In genomic region chrX:53058459-53059280, GRCm38 (mm10) we compare ENCODE assay signal across 8 mouse cellular contexts.
DNase-seq lines count a peak whose midpoint lies in the region; TF ChIP-seq lines count a peak whose summit lies in the region.

No protein-coding gene starts in this region.

- H3K4me3 ChIP-seq in embryonic fibroblast, embryonic 13.5 days (ENCODE audit: insufficient read depth, low read length), result peak overlapping the region; percentile 36; the same call in 1 of the 2 replicates
- H3K4me3 ChIP-seq in midbrain, embryonic 10.5 days, result peak overlapping the region; percentile 47

- DNase-seq in gastrocnemius, postnatal 10 days, result peak; percentile 23
- no peak for DNase-seq in gastrocnemius, postnatal 25 days
- DNase-seq in ES-CJ7 (ENCODE audit: low read depth, low spot score), result peak; percentile 17
- DNase-seq in induced T-regulatory cell, adult 2 months (ENCODE audit: low read depth), result peak; percentile 34
- peak; percentile 55 for DNase-seq in midbrain, embryonic 10.5 days (ENCODE audit: low spot score)
- no peak for DNase-seq in layer of hippocampus, adult 18-20 months (ENCODE audit: low spot score in 2 of 2)
- DNase-seq in left cerebral cortex, adult 8-10 months (ENCODE audit: low spot score in 2 of 2), result no peak

- no peaks in the 10 kb centered on the region; the same call in 1 of the 2 replicates for H3K4me1 ChIP-seq in embryonic fibroblast, embryonic 13.5 days (ENCODE audit: control insufficient read depth, insufficient read depth, low read length)
- H3K4me1 ChIP-seq in midbrain, embryonic 10.5 days, result peaks cover 23% of the 10 kb centered on the region

- no peak for TF ChIP-seq CTCF in embryonic fibroblast, embryonic 13.5 days (IDR thresholded peaks at IDR 0.05; ENCODE audit: borderline replicate concordance, insufficient read depth, low read length)

- peaks cover 41% of the 10 kb centered on the region for H3K27me3 ChIP-seq in midbrain, embryonic 10.5 days (ENCODE audit: low read depth, poor library complexity, severe bottlenecking)

- 0 out of 2 replicates have a peak, but pooled peaks cover 4% of the 10 kb centered on the region for H3K36me3 ChIP-seq in midbrain, embryonic 10.5 days

- WGBS in midbrain, embryonic 10.5 days, result 13% methylated on average over 33 of the region's 33 CpGs

- TF ChIP-seq POLR2A in embryonic fibroblast, embryonic 13.5 days (IDR thresholded peaks at IDR 0.05; ENCODE audit: low read depth, low read length), result no peak

- H3K9me3 ChIP-seq in midbrain, embryonic 10.5 days (replicated peaks), result 0 out of 2 replicates have a peak, but pooled peaks cover 3% of the 10 kb centered on the region

- H3K27ac ChIP-seq in embryonic fibroblast, embryonic 13.5 days (ENCODE audit: insufficient read depth, low read length), result no peak overlapping the region
- peak overlapping the region; percentile 42; the same call in 1 of the 2 replicates for H3K27ac ChIP-seq in midbrain, embryonic 10.5 days (replicated peaks)

Comparison
In these comparisons a context has a peak if more than half of its experiments do, and no peak if none do; other contexts are left out.
1. DNase-seq: peak in gastrocnemius, postnatal 10 days (single experiment), ES-CJ7 (single experiment), induced T-regulatory cell, adult 2 months (single experiment) and midbrain, embryonic 10.5 days (single experiment); none in gastrocnemius, postnatal 25 days (single experiment), layer of hippocampus, adult 18-20 months (0 of 2) and left cerebral cortex, adult 8-10 months (0 of 2).